Mouse (Mus musculus): Measurements from ENCODE around the gene Zfp987. TPM values are rescaled to one million over a fixed set of nuclear protein-coding genes. Genes with fewer than 3 reads are reported as not detected.

Zfp987 gene
- 1 to 10 TPM; 3.4 to 4.7 TPM for polyA plus RNA-seq (2017; shearing (Covaris generic))

DNA sequence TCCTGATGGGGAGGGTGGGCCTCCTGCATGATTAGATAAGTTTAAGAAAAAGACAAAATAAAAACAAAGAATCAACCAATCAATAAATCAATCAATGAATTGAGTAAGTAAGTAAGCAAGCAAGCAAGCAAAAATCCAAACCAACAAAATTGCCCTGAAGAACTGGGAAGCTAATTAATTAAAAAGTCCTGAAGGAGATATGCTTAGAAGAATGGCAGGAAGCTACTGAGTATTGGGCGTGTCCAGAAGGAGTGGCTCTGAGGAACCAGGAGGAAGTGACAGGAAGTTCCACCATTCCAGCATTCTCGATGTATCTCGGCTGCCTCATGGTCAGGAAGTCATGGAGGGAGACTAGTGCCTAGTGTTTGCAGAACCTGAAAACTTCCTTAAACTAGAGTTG lies at the start of gene Zfp987:
Gene Zfp987, plus strand, starts transcription at position 301 of the 400 bp plus-strand sequence.

DNA sequence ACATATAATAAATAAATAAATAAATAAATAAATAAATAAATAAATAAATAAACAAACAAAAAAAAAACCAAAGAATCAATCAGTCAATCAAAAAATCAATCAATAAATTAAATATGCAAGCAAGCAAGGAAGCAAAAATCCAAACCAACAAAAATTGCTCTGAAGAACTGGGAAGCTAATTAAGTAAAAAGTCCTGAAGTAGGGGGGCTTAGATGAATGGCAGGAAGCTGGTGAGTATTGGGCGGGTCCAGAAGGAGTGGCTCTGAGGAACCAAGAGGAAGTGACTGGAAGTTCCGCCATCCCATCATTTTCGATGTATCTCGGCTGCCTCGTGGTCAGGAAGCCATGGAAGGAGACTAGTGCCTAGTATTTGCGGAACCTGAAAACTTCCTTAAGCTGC lies 59.4 kb downstream of the Zfp987 start, which contains the start of gene Zfp600:
Gene Zfp600, plus strand, starts transcription at position 301 of the 400 bp plus-strand sequence.

Other genes with a start within 250 kb of the Zfp987 start
- 1 to 10 TPM in 1 of 2 experiments, not detected in 1; 1.3 TPM for gene Zfp986, start 228.5 kb upstream of the Zfp987 start, polyA plus RNA-seq (2017; shearing (Covaris generic))
- gene Zfp600, start 59.5 kb downstream of the Zfp987 start, polyA plus RNA-seq (2017; shearing (Covaris generic)), result 1 to 10 TPM in 1 of 2 experiments, not detected in 1; 3.9 TPM